Mouse (Mus musculus) yolk sac, embryonic 10.5 days (tissue): ENCODE measurements around the gene Bhlha9.
"Not testable (repeated sequence)": the region's sequence is repeated elsewhere in the genome, so short reads cannot be mapped to it uniquely, and the experiment has no call there.

Experiments
- DNase-seq: peaks from one replicate; pipeline ENCODE4 v3.0.0-alpha.2; 2017; ENCODE audit warnings: low spot score

The Bhlha9 gene

GRCm38 (mm10) chr11:76661790-76662468, 10.3 kb upstream of the Bhlha9 start:
- DNase-seq = peak; percentile 85

- DNase-seq = no peak
These were observed 6.1 kb upstream of the Bhlha9 start for GRCm38 (mm10) chr11:76666002-76666649.

DNA sequence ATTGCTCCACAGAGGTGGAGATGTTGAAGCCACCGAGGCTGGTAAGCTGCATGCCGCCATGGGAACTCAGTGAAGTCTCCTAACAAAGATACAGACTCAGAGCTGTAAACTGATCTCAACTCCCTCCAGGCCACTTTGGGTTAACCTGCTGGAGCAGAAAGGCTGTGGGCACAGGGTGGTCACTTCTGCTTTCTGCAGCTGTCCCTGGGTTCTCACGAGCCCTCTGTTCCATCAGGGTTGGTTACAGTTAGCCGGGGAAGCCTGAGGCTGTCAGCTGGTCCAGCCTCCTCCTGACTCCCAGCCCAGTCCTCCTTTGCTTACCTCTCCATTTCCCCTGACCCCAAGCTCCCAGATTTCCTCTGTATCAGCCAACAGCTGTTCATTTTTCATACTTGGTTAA, 4.5 kb upstream of the Bhlha9 start:
- DNase-seq = no peak

DNA sequence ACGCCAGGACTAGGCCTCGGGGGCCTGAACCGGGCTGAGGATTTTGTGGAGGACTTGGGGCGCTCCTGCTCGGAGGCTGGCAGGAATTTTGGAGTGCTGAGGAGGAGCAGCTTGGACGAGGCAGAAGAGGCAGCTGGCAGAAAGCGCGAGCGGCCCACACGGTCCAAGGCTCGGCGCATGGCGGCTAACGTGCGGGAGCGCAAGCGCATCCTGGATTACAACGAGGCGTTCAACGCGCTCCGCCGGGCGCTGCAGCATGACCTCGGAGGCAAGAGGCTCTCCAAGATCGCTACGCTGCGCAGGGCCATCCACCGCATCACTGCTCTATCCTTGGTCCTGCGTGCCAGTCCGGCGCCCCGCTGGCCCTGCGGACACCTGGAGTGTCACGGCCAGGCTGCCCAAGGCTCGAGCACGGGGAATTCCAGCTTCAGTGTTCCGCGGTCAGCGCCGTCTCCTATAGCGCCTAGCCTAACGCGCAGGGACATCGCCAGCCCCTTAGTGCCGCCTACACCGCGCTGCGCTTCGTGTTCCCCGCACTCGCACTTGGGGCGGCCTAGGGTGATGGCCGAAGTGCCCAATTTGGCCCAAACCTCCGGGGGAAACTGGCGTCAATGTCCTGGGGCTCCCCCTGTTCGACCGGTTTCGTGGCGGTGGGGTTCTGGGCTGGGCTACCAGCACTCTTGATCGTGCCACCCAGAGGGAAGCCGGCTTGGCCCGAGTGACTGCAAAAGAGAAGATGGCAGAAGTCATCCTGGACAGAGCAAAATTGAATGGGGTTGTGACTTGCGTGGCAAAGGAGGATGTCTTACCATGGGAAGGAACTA, 503 bp downstream of the Bhlha9 start:
- no peak for DNase-seq

- DNase-seq = no peak
These were observed 1.9 kb downstream of the Bhlha9 start for GRCm38 (mm10) chr11:76674199-76674598.

- DNase-seq = no peak
These were observed 2.4 kb downstream of the Bhlha9 start for GRCm38 (mm10) chr11:76674704-76675103.

- not testable (repeated sequence) for DNase-seq
These were observed 7.2 kb downstream of the Bhlha9 start, which contains the start of gene Trarg1 for GRCm38 (mm10) chr11:76679508-76679907. Trarg1 (plus strand) TSS chr11:76679808.

DNA sequence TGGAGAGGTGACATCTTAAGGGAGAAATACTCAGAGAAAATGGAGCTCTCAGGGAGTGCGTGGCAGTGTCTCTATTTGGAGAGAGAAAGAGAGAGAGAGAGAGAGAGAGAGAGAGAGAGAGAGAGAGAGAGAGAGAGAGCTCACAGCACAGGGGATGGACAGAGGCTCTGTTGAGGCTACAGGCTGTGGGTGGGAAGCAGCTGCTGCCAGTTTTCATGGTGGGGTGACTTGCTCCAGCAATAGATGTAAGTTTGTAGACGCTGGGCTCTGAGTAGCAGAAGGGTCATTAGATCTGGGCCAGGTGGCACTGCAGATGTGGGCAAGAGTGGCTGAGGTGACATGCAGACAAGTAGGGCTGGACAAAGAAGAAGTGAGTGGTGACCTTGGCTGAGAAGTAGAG, 13.3 kb downstream of the Bhlha9 start:
- DNase-seq = no peak

GRCm38 (mm10) chr11:76692096-76692495, 19.8 kb downstream of the Bhlha9 start:
- DNase-seq = no peak

GRCm38 (mm10) chr11:76695810-76696209, 23.5 kb downstream of the Bhlha9 start:
- DNase-seq = no peak

DNA sequence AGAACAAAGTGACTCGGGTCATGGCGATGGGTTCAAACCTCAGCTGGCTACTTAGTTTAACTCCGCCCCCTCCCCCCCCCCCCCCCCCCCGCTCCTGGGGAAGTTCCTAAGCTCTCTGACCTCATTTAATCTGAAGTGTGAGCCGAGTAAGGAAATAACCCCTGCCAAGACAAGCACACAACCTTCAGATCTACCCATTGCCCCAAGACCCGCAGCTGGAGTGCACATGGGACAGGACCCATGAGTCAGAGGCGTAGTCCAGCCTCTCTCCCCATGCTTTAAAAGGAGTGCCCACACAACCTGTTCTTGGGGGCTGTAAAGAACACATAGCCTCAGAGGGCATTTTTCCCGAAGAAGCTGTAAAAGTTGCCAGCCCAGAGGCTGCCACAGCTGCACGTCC, 27.4 kb downstream of the Bhlha9 start:
- DNase-seq = no peak

GRCm38 (mm10) chr11:76707656-76708055, 35.4 kb downstream of the Bhlha9 start:
- DNase-seq = no peak

DNA sequence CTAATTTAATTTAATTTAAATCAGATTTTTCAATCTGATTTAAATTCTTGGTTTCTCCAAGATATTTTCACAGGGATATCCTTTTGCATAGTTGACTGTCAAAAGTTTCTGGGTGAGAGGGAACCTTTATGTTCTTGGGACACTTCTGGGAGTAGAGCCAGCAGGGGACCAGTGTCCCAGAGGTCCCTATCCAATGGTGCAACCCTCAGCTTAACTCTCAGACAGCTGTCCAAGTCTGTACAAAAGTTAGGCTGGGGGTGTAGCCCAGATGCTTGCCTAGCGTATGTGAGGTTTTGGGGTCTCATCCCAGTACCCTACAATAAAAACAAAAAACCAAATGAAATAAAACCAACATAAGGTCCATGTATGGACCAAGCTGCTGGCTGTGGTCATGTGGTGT, 35.8 kb downstream of the Bhlha9 start:
- no peak for DNase-seq

DNA sequence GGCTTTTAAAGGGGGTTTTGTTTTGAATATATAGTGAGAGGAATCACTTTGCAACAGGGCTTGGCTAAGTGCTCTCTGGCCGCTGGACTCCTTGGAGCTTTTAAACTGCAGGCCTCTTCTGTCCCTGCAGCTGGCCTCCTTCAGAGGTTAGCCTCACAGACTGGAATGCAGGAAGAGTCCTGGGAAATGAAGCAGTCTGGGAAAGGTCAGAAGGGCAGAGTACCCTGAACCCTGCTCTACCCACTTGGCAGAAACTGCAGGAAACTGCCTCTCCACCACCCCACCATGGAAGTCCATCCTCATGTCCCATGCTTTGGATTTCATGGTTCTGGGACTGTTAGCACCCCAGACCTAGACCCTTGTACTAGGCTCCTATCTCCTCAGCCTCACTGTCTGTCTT, 36.6 kb downstream of the Bhlha9 start:
- DNase-seq = peak; percentile 17

- DNase-seq = peak; percentile 22
These were observed 37.6 kb downstream of the Bhlha9 start for GRCm38 (mm10) chr11:76709625-76710452.

DNA sequence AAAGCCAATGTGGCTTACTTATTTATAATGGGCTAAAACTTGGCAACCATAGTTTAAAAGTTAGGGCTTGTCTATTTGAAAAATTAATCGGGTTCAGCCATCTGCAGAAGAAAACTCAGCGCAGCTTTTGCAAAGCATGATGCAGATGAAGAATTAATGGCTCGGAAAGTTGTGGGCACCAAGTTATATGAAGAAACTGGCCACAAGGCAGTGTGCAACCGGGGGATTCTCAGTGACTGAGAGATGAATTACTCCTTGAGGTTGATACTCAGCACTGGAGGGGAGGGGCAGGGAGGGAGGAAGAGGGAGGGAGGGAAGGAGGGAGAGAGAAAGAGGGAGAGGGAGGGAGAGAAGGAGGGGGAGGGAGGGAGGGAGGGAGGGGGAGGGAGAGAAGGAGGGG, 44.7 kb downstream of the Bhlha9 start:
- DNase-seq = no peak
